Mouse (Mus musculus): ENCODE results near the gene Krt23. TPM values are rescaled to one million over a fixed set of nuclear protein-coding genes. Genes with fewer than 3 reads are reported as not detected.

Krt23 gene
- total RNA-seq (2023) = not detected in 2 replicates

GRCm38 (mm10) chr11:99492733-99493573 is at the start of gene Krt23:
Gene Krt23, minus strand, starts transcription at chr11:99493137.

GRCm38 (mm10) chr11:99521288-99521860 is 28.4 kb upstream of the Krt23 start, which contains the start of gene Krt39:
Gene Krt39, minus strand, starts transcription at chr11:99521338.

GRCm38 (mm10) chr11:99437972-99438371 is 55.0 kb downstream of the Krt23 start, which contains the start of gene Krt20:
Gene Krt20, minus strand, starts transcription at chr11:99438150.

Other genes with a start within 250 kb of the Krt23 start
- not detected in 2 replicates for gene Krt222, start 249.1 kb downstream of the Krt23 start, total RNA-seq (2023)
- not detected in 2 replicates for gene Krt24, start 207.9 kb downstream of the Krt23 start, total RNA-seq (2023)
- gene Krt25, start 170.2 kb downstream of the Krt23 start, total RNA-seq (2023) = not detected in 2 replicates
- not detected in 2 replicates for gene Krt26, start 155.2 kb downstream of the Krt23 start, total RNA-seq (2023)
- not detected in 2 replicates for gene Krt27, start 142.0 kb downstream of the Krt23 start, total RNA-seq (2023)
- gene Krt28, start 118.2 kb downstream of the Krt23 start, total RNA-seq (2023) = not detected in 2 replicates
- gene Krt10, start 103.8 kb downstream of the Krt23 start, total RNA-seq (2023) = not detected in 2 replicates
- gene Krt12, start 70.9 kb downstream of the Krt23 start, total RNA-seq (2023) = not detected in 2 replicates
- gene Krt20, start 55.0 kb downstream of the Krt23 start, total RNA-seq (2023) = not detected in 2 replicates
- gene Krt39, start 28.2 kb upstream of the Krt23 start, total RNA-seq (2023) = not detected in 2 replicates
- not detected in 2 replicates for gene Krt40, start 50.0 kb upstream of the Krt23 start, total RNA-seq (2023)
- not detected in 2 replicates for gene Krtap3-3, start 57.7 kb upstream of the Krt23 start, total RNA-seq (2023)
- gene Krtap3-2, start 63.7 kb upstream of the Krt23 start, total RNA-seq (2023) = not detected in 2 replicates
- gene Gm11939, start 66.3 kb upstream of the Krt23 start, total RNA-seq (2023) = not detected in 2 replicates
- gene Krtap3-1, start 73.5 kb upstream of the Krt23 start, total RNA-seq (2023) = not detected in 2 replicates
- not detected in 2 replicates for gene Krtap1-5, start 87.9 kb upstream of the Krt23 start, total RNA-seq (2023)
- not detected in 2 replicates for gene Krtap1-4, start 90.5 kb upstream of the Krt23 start, total RNA-seq (2023)
- not detected in 2 replicates for gene Krtap1-3, start 98.2 kb upstream of the Krt23 start, total RNA-seq (2023)
- not detected in 2 replicates for gene Krtap9-3, start 105.0 kb upstream of the Krt23 start, total RNA-seq (2023)
- not detected in 2 replicates for gene Gm11938, start 110.2 kb upstream of the Krt23 start, total RNA-seq (2023)
- gene Gm11937, start 117.1 kb upstream of the Krt23 start, total RNA-seq (2023) = not detected in 2 replicates
- not detected in 2 replicates for gene Krtap2-4, start 121.7 kb upstream of the Krt23 start, total RNA-seq (2023)
- gene Gm11562, start 127.3 kb upstream of the Krt23 start, total RNA-seq (2023) = not detected in 2 replicates
- not detected in 2 replicates for gene Krtap4-1, start 135.1 kb upstream of the Krt23 start, total RNA-seq (2023)
- gene Krtap4-2, start 141.9 kb upstream of the Krt23 start, total RNA-seq (2023) = not detected in 2 replicates
- not detected in 2 replicates for gene Krtap4-7, start 151.0 kb upstream of the Krt23 start, total RNA-seq (2023)
- not detected in 2 replicates for gene Gm11555, start 157.1 kb upstream of the Krt23 start, total RNA-seq (2023)
- not detected in 2 replicates for gene Gm11563, start 165.8 kb upstream of the Krt23 start, total RNA-seq (2023)
- gene Krtap4-6, start 172.8 kb upstream of the Krt23 start, total RNA-seq (2023) = not detected in 2 replicates
- not detected in 2 replicates for gene Gm14190, start 197.6 kb upstream of the Krt23 start, total RNA-seq (2023)
- gene Gm14180, start 241.2 kb upstream of the Krt23 start, total RNA-seq (2023) = not detected in 2 replicates